Mouse (Mus musculus) lung, postnatal 0 days (tissue): ENCODE results near the gene Tbce. TPM values are rescaled to one million over a fixed set of nuclear protein-coding genes. Genes with fewer than 3 reads are reported as not detected.
"Not testable (repeated sequence)": the region's sequence is repeated elsewhere in the genome, so short reads cannot be mapped to it uniquely, and the experiment has no call there.

ENCODE experiments used
- ATAC-seq: fragments of 200-750 bp; cut with Nextera tagmentation; 2 replicates; pipeline ENCODE4 v1.8.0; 2017; ENCODE audit warnings: moderate library complexity
- DNase-seq: peaks from one replicate; pipeline ENCODE4 v3.0.0-alpha.2; 2016; ENCODE audit warnings: low spot score
- H3K27ac ChIP-seq: fragments of 300-500 bp; sonication (generic); 2 replicates; pipeline ENCODE4 v1.5.1; 2014; ENCODE audit warnings: antibody characterized with exemption, mild to moderate bottlenecking, low read length, mixed read lengths
- H3K27me3 ChIP-seq: fragments of 300-500 bp; sonication (generic); replicated peaks from 2 replicates; pipeline ENCODE4 v1.6.1; 2014; ENCODE audit warnings: low read length, mixed read lengths; ENCODE audit not compliant: insufficient read depth
- H3K36me3 ChIP-seq: fragments of 300-500 bp; sonication (generic); 2 replicates; pipeline ENCODE4 v1.6.1; 2014; ENCODE audit warnings: low read length, mixed read lengths; ENCODE audit not compliant: insufficient read depth
- H3K4me1 ChIP-seq: fragments of 300-500 bp; sonication (generic); 2 replicates; pipeline ENCODE4 v1.6.1; 2014; ENCODE audit warnings: antibody characterized with exemption, low read depth, low read length, mixed read lengths; ENCODE audit not compliant: insufficient read depth
- H3K4me2 ChIP-seq: fragments of 300-500 bp; sonication (generic); replicated peaks from 2 replicates; pipeline ENCODE4 v1.6.1; 2014; ENCODE audit warnings: low read depth, mild to moderate bottlenecking, low read length, moderate library complexity, mixed read lengths
- H3K4me3 ChIP-seq: fragments of 300-500 bp; sonication (generic); 2 replicates; pipeline ENCODE4 v1.5.1; 2014; ENCODE audit warnings: low read depth, low read length
- H3K9ac ChIP-seq: fragments of 300-500 bp; sonication (generic); replicated peaks from 2 replicates; pipeline ENCODE4 v1.6.1; 2014; ENCODE audit warnings: low read depth, mild to moderate bottlenecking
- H3K9me3 ChIP-seq: fragments of 300-500 bp; sonication (generic); 2 replicates; pipeline ENCODE4 v1.6.1; 2016; ENCODE audit warnings: low read length, mixed read lengths
- CTCF ChIP-seq: IDR thresholded peaks from 2 replicates; pipeline ENCODE4 v1.5.1; 2016; ENCODE audit warnings: antibody characterized with exemption, mild to moderate bottlenecking
- EP300 ChIP-seq: IDR thresholded peaks from 2 replicates; pipeline ENCODE4 v1.6.1; 2016; ENCODE audit warnings: antibody characterized with exemption, mild to moderate bottlenecking, control low read depth
- WGBS: fragments of 180-500 bp; shearing (Covaris S2); extraction: QIAGEN DNeasy Blood & Tissue Kit; methylation state at CpG from one replicate; pipeline ENCODE4 v1.1.7; 2014; 5-methylcytosine and 5-hydroxymethylcytosine counted together
- polyA plus RNA-seq: library from polyadenylated mRNA; unstranded; fragments of >200 nt; fragmentation: Nextera tagmentation; extraction: Ambion mirVana; gene quantifications from 2 replicates; pipeline ENCODE4 v1.2.1, GENCODE M21; 2015

Tbce gene
- polyA plus RNA-seq, 1 experiment from 2014 or later, result 37.1 TPM

DNA sequence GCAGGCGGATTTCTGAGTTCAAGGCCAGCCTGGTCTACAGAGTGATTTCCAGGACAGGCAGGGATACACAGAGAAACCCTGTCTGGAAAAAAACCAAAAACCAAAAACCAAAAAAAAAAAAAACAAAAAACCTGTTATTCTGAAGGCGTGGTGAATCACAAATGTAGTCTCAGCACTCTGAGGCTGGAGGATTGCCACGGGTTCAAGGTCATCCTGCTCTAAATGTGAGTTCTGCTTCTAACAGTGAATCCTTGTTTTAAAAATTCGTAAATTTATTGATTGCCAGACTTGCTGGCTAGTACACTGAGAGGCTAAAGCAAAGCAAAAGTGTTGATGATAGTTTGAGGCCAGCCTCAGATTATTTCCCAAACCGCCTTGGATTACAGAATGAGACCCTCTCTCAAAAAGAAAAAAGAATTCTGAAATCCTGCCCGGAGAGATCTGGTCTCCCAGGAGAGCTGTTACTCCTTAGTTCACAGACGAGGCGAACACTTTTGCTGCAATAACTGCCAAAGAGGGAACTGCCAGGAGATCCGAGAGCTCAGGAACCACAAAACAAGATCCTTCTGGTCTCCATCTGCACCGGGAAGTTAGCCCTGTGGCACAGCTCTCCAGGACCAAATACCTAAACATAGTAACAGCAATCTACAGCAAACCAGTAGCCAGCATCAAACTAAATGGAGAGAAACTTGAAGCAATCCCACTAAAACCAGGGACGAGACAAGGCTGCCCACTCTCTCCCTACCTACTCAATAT, 3.4 kb downstream of the Tbce start:
- no peak overlapping the region for H3K4me3 ChIP-seq
- no peaks in the 10 kb centered on the region for H3K27me3 ChIP-seq
- H3K36me3 ChIP-seq, result no peaks in the 10 kb centered on the region
- TF ChIP-seq CTCF (no peak), EP300 (no peak)
- WGBS, result 91% methylated on average over 11 of the region's 11 CpGs
- no peak overlapping the region for H3K27ac ChIP-seq
- ATAC-seq (no peak), DNase-seq (no peak)
- H3K9ac ChIP-seq, result no peak overlapping the region
- peaks cover 15% of the 10 kb centered on the region for H3K4me1 ChIP-seq
- no peaks in the 10 kb centered on the region for H3K9me3 ChIP-seq
- no peak overlapping the region for H3K4me2 ChIP-seq

- not testable (repeated sequence) for H3K9me3 ChIP-seq, H3K27ac ChIP-seq, H3K27me3 ChIP-seq, H3K4me2 ChIP-seq, DNase-seq, H3K4me3 ChIP-seq, ATAC-seq, H3K9ac ChIP-seq, H3K36me3 ChIP-seq
- peaks cover 14% of the 10 kb centered on the region for H3K4me1 ChIP-seq
- 93% methylated on average over 3 of the region's 3 CpGs for WGBS
- peak; percentile 2; the same call in 1 of the 2 replicates for TF ChIP-seq CTCF
These were observed 4.1 kb downstream of the Tbce start for GRCm38 (mm10) chr13:14035352-14035751.

DNA sequence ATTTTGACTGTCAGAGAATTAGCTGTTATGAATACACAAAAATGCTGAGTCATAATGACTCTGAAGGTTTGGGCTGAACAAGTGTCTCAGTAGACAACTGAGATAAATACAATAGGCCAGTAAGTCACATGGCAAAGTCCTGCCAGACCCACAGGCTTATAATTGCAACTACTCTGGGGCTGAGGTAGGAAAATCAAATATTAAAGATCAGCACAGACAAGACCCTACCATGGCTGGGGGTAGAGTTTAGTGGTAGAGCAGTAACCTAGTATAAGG, 5.4 kb downstream of the Tbce start:
- Histone ChIP-seq H3K9ac (no peak overlapping the region), H3K36me3 (no peaks in the 10 kb centered on the region), H3K4me1 (peaks cover 10% of the 10 kb centered on the region; the same call in 1 of the 2 replicates), H3K27ac (no peak overlapping the region; the same call in 1 of the 2 replicates), H3K4me3 (no peak overlapping the region), H3K4me2 (no peak overlapping the region), H3K9me3 (no peaks in the 10 kb centered on the region), H3K27me3 (no peaks in the 10 kb centered on the region)
- no peak for TF ChIP-seq CTCF
- no peak for DNase-seq
- 0 out of 2 replicates have a peak, but pooled peaks have one; percentile 11 for ATAC-seq

DNA sequence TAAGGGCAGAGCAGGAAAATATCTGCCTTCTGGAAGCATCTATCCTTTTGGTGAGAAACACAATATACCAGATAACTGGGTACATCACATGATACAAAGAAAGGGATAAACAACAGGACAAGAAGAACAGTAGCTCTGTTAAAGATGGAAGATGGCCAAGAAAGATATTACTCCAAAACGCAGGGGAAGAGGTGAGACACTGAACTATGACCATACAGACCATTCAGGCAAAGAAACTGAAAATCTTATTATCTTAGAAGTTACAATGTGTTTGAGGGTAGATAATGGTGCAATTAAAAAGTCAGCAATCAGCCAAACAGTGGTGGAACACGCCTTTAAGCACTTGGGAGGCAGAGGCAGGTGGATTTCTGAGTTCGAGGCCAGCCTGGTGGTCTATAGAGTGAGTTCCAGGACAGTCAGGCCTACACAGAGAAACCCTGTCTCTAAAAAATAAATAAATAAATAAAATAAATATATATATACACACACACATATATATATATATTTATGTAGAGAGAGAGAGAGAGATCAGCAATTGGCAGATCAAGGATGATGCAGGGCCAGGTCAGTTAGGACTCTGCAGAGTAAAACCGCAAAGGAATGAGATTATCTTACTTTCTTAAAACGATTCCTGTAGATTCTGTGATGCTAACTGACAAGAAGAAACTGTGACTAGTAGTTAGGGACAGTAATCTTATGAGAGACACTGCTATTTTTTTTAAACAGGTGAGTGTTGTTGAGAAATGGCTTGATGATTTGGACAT, 5.9 kb downstream of the Tbce start:
- DNase-seq, result no peak
- 82% methylated on average over 5 of the region's 5 CpGs for WGBS
- no peak for ATAC-seq
- TF ChIP-seq EP300 (no peak), CTCF (no peak)
- H3K9me3 ChIP-seq, result no peaks in the 10 kb centered on the region
- H3K27ac ChIP-seq, result no peak overlapping the region
- no peak overlapping the region for H3K4me2 ChIP-seq
- H3K27me3 ChIP-seq, result no peaks in the 10 kb centered on the region
- peaks cover 4% of the 10 kb centered on the region; the same call in 1 of the 2 replicates for H3K4me1 ChIP-seq
- no peak overlapping the region for H3K4me3 ChIP-seq
- H3K36me3 ChIP-seq, result peaks cover under 1% of the 10 kb centered on the region; the same call in 1 of the 2 replicates
- H3K9ac ChIP-seq, result no peak overlapping the region

- ATAC-seq, result no peak
- Histone ChIP-seq H3K4me2 (no peak overlapping the region), H3K4me3 (no peak overlapping the region), H3K9ac (no peak overlapping the region), H3K9me3 (no peaks in the 10 kb centered on the region), H3K27ac (no peak overlapping the region), H3K27me3 (no peaks in the 10 kb centered on the region), H3K36me3 (peaks cover 5% of the 10 kb centered on the region; the same call in 1 of the 2 replicates), H3K4me1 (no peaks in the 10 kb centered on the region)
- DNase-seq, result no peak
- TF ChIP-seq CTCF (no peak), EP300 (no peak)
- WGBS, result 95% methylated on average over 6 of the region's 6 CpGs
These were observed 13.2 kb downstream of the Tbce start for GRCm38 (mm10) chr13:14026154-14026820.

DNA sequence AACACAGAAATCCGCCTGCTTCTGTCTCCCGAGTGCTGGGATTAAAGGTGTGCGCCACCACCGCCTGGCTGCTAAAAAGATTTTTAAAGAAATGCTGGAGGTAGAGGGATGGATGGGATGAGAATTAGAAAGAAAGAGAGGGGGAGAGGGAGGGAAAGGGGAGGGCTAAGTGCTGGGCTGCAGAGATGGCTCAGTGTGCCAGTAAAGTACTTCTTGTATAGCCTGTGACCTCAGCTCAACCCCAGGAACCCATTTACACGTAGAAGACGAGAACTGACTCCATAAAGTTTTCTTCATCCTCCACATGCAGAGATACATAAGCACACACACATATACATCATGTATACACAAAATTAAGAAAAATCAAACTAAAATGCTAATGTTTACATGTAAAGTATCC, 13.9 kb downstream of the Tbce start:
- TF ChIP-seq EP300, result no peak
- no peak for TF ChIP-seq CTCF
- Histone ChIP-seq H3K9me3 (no peaks in the 10 kb centered on the region), H3K4me2 (no peak overlapping the region), H3K9ac (no peak overlapping the region), H3K27me3 (no peaks in the 10 kb centered on the region), H3K4me3 (no peak overlapping the region), H3K4me1 (no peaks in the 10 kb centered on the region), H3K36me3 (peaks cover 5% of the 10 kb centered on the region; the same call in 1 of the 2 replicates), H3K27ac (no peak overlapping the region)
- 87% methylated on average over 6 of the region's 6 CpGs for whole genome bisulfite sequencing
- peak; percentile 54 for ATAC-seq
- DNase-seq, result no peak

DNA sequence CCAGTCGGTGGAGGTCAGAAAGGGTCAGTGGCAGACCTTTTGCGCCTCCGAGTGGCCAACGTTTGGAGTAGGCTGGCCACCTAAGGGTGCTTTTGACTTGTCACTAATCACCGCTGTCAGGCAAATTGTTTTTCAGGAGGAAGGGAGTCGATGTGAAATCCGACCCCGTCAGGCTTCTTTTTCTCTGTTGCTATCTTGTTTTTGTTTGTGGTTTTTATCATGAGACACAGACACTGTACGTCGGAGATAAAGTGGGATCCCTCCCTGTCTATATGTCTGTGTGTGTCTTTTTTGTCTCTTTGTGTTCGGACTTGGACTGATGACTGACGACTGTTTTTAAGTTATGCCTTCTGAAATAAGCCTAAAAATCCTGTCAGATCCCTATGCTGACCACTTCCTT, 18.0 kb downstream of the Tbce start:
- not testable (repeated sequence) for H3K4me1 ChIP-seq, H3K36me3 ChIP-seq, H3K4me3 ChIP-seq, H3K9ac ChIP-seq, H3K4me2 ChIP-seq, H3K9me3 ChIP-seq, H3K27ac ChIP-seq, ATAC-seq, H3K27me3 ChIP-seq, DNase-seq
- WGBS, result 77% methylated on average over 8 of the region's 12 CpGs
